Mouse (Mus musculus) cerebellum, postnatal 10 days (tissue): ENCODE data around the gene Spata21.

Source experiments
- DNase-seq, 2 experiments: peaks; one replicate each; pipeline ENCODE4 v3.0.0; 2021; ENCODE audit warnings: mixed read lengths in 2 of 2

The Spata21 gene

GRCm38 (mm10) chr4:141088033-141088432 is at the start of gene Spata21:
Gene Spata21, plus strand, starts transcription at chr4:141088333.
- DNase-seq, result no peak

- DNase-seq, result peak in 1 of 2 experiments; percentile 36
These were observed 47.0 kb upstream of the Spata21 start for GRCm38 (mm10) chr4:141041117-141041516.

GRCm38 (mm10) chr4:141044816-141045215 is 43.3 kb upstream of the Spata21 start:
- DNase-seq, result peak; percentile 80 to 81

DNA sequence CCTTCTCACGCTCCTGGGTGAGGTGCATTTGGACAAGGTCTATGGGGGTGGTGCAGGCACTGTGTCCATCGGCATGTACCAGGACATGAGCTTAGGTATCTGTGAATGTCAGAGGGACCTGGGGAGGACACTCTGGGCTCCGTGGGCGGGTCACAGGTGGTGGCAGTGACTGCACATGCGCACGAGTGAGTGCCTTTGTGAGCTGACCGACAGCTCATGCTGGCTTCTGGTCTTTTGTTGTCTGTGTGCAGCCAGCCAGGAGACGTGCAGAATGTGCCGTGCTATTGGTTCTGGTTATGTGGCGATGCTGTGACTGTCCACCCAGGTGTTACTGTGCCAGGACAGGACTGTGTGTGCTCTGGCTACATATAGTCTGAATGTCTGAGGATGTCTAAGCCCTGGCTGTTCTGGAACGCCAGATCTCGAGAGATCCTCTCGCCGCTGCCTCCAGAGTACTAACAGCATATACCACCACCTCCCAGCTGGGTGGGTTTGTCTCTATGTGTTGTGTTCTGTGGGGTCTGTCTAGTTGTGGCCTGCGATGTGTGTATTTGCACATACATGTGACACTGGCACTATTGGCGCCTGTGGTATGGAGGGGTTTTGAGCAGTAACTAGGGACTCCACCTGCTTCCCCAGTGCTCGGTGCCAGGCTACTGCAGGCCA is 39.2 kb upstream of the Spata21 start:
- DNase-seq, result peak in 1 of 2 experiments; percentile 26

GRCm38 (mm10) chr4:141049476-141049835 is 38.7 kb upstream of the Spata21 start:
- peak in 1 of 2 experiments; percentile 47 for DNase-seq

DNA sequence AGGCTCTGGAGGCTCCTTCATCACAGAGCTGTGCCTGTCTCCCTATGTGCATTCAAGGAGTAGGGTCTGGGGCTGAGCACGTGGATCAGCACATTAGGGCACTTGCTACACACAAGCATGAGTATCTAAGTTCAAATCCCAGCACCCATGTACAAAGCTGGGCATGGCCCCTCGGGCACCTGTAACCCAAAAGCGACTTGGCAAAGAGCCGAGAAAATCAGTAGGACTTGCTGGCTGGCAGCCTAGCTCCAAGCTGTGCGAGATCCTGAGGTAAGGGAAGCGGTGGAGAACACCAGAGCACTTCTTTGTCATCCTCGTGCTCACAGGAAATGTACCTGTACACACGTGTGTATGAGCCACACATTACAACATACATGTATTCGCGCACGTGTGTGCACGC is 35.7 kb upstream of the Spata21 start:
- peak; percentile 31 to 49 for DNase-seq

DNA sequence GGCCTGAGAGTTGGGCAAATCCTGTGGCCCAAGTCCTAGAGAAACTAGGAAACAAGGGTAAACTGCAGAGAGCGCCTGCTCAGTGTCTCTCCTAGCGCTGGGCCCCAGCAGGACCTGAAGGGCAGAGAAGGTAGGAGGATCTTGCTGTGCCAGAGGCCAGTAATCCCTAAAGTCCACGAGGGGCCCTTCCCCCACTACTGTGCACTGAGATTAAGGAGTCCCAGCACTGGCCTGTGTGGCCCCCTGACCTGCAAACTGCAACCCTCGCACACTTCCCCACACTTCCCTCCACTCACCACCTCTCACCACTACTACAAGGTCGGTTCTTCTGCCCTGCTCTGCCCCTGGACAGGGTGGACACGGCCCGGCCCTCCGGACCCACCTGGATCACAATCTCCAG is 35.0 kb upstream of the Spata21 start:
- DNase-seq, result no peak

DNA sequence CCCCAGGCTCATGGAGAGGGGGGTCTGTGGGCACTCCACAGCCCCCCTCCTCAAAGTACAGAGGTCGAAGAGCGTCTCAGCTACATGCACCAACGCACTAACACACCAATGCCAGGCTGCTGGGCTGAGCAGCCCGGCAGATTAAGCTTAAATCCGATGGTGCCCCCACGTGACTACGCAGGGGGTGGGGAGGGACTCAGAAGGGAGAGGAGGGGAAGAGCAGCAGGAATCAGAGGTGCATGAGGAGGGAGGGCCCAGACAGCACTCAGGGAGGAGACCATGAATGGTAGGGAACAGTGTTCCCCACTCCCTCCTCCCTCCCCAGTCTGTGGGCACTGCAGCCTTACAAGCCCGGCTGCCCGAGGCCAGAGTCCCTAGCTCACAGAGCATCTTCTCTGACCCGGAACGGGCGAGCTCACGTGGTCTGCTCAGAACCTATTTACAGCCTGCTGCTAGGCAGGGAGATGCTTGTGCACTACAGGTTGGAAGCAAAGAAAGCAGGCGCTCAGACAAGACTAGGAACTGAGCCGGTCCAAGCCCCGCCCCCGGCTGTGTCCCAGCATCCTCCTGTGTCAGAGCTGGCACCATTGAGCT is 34.5 kb upstream of the Spata21 start:
- peak; percentile 76 for DNase-seq

DNA sequence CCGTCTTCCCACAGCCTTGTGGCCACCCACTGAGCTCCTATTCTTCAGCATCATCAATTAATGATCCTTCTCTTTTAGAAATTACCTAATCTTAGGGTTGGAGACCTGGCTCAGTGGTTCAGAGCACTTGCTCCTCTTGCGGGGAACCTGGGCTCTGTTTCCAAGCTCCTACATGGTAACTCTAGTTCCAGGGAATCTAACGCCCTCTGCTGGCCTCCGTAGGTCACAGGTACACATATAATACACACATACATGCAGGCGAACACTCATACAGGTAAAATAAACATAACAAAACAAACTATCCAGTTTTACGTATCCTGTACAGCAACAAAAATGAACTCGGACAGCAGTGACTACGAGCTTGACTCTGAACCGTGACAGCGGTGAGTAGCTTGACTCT is 31.2 kb upstream of the Spata21 start:
- no peak for DNase-seq

- no peak for DNase-seq
These were observed 29.3 kb upstream of the Spata21 start for GRCm38 (mm10) chr4:141058835-141059234.

DNA sequence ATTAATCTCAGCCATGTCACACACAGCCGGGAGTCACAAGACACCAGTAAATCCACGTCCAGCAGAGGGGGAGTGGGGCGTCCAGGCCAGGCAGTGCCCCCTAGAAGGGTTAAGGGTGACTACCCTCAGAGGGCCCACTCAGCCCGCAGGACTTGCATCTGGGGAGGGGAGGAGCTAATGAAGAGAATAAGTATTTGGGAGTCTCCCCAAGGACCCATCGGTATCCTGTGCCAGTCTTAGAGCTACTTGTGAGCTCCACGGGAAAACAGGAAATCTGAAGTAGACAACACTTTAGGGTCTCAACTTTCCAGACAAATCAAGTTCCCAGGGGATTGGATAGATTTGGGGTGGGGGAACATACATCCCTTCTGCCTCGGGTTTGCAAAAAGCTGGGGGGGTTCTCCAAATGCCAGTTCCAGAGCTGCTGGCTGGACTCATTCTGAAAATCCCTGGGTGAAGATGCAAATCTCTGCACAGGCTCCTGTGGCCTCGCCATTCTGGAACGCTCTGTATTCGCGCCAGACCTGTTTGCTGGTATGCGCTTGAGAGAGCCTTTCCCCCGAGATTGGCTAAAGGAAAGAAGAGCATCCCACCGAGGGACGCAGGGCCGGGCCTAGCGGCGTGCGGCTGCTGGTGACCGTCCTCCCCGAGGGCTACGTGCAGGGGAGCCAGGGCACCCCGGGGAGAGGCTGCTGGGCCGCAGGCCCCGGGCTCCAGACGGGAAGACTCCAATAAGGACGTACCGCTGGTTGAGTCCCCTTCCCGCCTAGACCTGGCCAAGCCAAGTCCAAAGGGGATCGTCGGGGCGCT is 28.3 kb upstream of the Spata21 start:
- DNase-seq, result peak in 1 of 2 experiments; percentile 25

DNA sequence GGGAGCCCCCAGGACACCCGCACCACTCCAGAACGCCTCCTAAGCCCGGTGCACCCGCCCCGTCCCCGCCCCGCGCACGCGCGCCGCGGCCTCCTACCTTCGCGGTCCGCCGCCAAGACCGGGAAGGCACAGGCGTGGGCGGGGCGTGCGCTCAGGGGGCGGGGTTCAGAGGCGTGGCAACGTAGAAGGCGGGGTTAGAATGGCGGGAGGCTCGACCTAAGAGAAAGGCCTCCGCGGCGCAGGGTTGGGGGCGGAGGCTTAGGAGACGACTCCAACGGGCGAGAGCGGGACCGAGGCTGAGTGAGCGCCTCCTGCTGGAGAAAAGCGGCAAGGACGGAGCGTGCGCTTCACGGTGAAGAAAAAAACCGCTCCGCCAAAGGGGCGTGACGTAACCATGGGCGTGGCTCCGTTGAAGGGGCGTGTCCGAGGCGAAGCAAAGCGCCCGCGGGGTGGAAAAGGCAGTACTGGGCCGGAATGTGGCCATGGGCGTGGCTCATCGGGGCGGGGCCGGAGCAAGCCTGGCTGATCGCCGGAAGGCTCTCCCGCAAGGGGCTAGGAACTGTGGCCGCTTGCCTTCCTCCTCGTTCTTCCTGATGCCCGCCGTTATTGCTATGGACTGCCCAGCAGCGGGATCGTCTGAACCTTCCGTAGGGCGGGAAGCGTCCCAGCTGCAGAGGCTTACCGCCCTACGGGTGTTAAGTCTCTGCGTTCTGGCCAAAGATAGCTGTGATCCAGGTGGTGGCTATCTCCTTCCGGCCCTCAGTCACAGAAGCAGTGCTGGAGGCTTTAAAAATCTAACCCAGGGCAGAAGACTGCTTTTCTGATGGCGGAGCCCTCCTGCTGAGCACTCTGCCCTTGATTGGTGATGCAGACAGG is 27.5 kb upstream of the Spata21 start, which contains the start of gene Crocc:
Gene Crocc (minus strand): TSS at position 125 of the 876 bp plus-strand sequence.
- DNase-seq, result peak; percentile 100

GRCm38 (mm10) chr4:141064104-141064659 is 24.0 kb upstream of the Spata21 start:
- DNase-seq, result no peak

GRCm38 (mm10) chr4:141065123-141065522 is 23.0 kb upstream of the Spata21 start:
- DNase-seq, result peak; percentile 90 to 91

- DNase-seq, result peak; percentile 87 to 88
These were observed 21.2 kb upstream of the Spata21 start for GRCm38 (mm10) chr4:141066709-141067515.

- peak; percentile 36 to 43 for DNase-seq
These were observed 20.6 kb upstream of the Spata21 start for GRCm38 (mm10) chr4:141067516-141068046.

DNA sequence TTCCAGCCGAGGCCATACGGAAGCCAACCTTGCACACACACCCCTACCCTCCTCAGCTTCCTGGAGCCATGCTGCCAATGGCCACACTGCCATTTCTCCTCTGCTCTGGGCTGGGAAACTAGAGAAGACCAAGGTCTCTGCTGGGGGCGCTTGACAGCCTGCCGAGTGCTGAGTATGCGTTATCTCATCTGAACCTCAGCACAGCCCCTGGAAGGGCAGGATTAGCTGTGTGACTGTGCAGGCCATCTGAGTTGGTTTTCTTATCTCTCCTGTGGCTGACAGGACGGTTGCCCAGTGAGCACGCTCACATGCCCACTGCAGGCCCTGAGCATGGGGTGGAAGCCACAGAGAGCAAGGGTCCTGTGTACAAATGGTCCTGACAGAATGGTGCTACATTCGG is 19.5 kb upstream of the Spata21 start:
- DNase-seq, result no peak

- DNase-seq, result peak; percentile 78 to 86
These were observed 18.4 kb upstream of the Spata21 start for GRCm38 (mm10) chr4:141069731-141070130.

GRCm38 (mm10) chr4:141072502-141072901 is 15.6 kb upstream of the Spata21 start:
- no peak for DNase-seq

GRCm38 (mm10) chr4:141073661-141074060 is 14.5 kb upstream of the Spata21 start:
- DNase-seq, result peak; percentile 36 to 53

DNA sequence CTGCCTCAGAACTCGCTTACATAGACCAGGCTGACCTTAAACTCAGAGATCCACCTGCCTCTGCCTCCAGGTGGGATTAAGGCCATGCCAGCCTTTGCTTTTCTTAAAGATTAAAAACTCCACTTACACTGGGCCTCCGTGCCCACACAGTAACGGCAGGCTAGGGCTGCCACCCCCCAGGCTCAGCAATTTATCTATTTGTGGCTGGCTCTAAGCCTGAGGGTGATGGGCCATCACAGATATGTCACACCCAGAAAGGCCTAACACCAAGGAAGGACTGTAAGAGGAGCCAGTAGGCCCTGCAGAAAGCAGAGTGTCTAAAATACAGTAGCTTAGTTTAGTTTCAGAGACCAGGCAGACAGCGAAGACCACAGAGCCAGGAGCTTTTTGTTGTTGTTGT is 14.0 kb upstream of the Spata21 start:
- DNase-seq, result no peak
